Mouse (Mus musculus) spleen, adult 2 months (tissue): Measurements from ENCODE around the gene Xntrpc. TPM values are rescaled to one million over a fixed set of nuclear protein-coding genes. Genes with fewer than 3 reads are reported as not detected.

Source experiments
- DNase-seq, 2 experiments: peaks; one replicate each; pipeline versions ENCODE4 v3.0.0 to v3.0.0-alpha.2; 2012 to 2021; ENCODE audit warnings: low spot score in 2 of 2, low read depth in 1 of 2
- H3K27ac ChIP-seq: fragments of 200-500 bp; 2 replicates; pipeline ENCODE4 v1.5.1; 2012; ENCODE audit warnings: low read length, inconsistent platforms; ENCODE audit not compliant: insufficient read depth
- H3K27me3 ChIP-seq: fragments of 200-500 bp; 2 replicates; pipeline ENCODE4 v1.6.1; 2012; ENCODE audit warnings: mild to moderate bottlenecking, moderate library complexity, low read length, inconsistent platforms; ENCODE audit not compliant: control insufficient read depth, insufficient read depth
- H3K36me3 ChIP-seq: fragments of 200-500 bp; 2 replicates; pipeline ENCODE4 v1.6.1; 2012; ENCODE audit warnings: mild to moderate bottlenecking, low read length, inconsistent platforms; ENCODE audit not compliant: control insufficient read depth, insufficient read depth
- H3K4me1 ChIP-seq: fragments of 200-500 bp; 2 replicates; pipeline ENCODE4 v1.6.1; 2011; ENCODE audit warnings: inconsistent platforms; ENCODE audit not compliant: control insufficient read depth, insufficient read depth, insufficient read length
- H3K4me3 ChIP-seq: fragments of 200-500 bp; 2 replicates; pipeline ENCODE4 v1.5.1; 2011; ENCODE audit warnings: mild to moderate bottlenecking, inconsistent platforms; ENCODE audit not compliant: insufficient read depth, insufficient read length; ENCODE audit errors: extremely low read depth
- CTCF ChIP-seq: fragments of 200-500 bp; IDR thresholded peaks from 2 replicates; pipeline ENCODE4 v1.5.1; 2011; ENCODE audit warnings: mild to moderate bottlenecking, inconsistent platforms; ENCODE audit not compliant: insufficient read depth, insufficient read length, insufficient replicate concordance; ENCODE audit errors: extremely low read depth
- POLR2A ChIP-seq: fragments of 200-500 bp; IDR thresholded peaks from 2 replicates; pipeline ENCODE4 v1.6.1; 2011; ENCODE audit warnings: low read depth, low read length, inconsistent platforms
- WGBS: fragments of 180-500 bp; shearing (Covaris S2); methylation state at CpG from one replicate; pipeline ENCODE4 v1.1.7; 2018; 5-methylcytosine and 5-hydroxymethylcytosine counted together
- polyA plus RNA-seq: library from polyadenylated mRNA; depleted of rRNA; stranded (reverse); fragments of >200 nt; gene quantifications from 2 replicates; pipeline ENCODE4 v1.2.3, GENCODE M21; 2012

Xntrpc gene
- polyA plus RNA-seq, 1 experiment: 2.6 TPM

DNA sequence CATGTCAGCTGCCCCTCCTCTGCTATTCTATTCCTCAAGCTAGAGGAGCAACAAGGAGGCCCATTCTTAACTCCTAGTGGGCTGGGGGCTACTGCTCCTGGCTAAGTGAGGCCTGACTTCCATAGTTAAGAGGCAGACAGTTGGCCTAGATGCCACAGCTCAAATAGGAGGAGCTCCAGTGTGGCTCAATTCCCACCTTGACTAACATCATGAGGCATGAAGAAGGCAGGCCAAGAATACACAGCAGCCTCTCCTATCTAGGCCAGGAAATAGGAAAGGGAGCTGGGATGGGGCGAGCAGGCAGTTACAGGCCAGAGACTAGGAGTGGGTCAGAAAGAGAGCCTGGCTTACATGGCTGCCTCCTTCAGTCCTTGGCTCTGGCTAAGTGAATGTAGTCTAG is 42.7 kb downstream of the Xntrpc start:
- H3K27ac ChIP-seq: no peak overlapping the region
- H3K36me3 ChIP-seq: no peaks in the 10 kb centered on the region
- H3K27me3 ChIP-seq: no peaks in the 10 kb centered on the region
- peaks cover 4% of the 10 kb centered on the region; the same call in 1 of the 2 replicates for H3K4me1 ChIP-seq
- no peak overlapping the region for H3K4me3 ChIP-seq
- TF ChIP-seq POLR2A: no peak
- no peak for TF ChIP-seq CTCF
- no peak for DNase-seq
- 95% methylated on average over 1 of the region's 1 CpGs for whole genome bisulfite sequencing

- H3K36me3 ChIP-seq: no peaks in the 10 kb centered on the region
- no peak within 1 kb of the TSS for H3K27ac ChIP-seq
- peaks cover 4% of the 10 kb centered on the region; the same call in 1 of the 2 replicates for H3K4me1 ChIP-seq
- TF ChIP-seq CTCF (no peak), POLR2A (no peak)
- H3K27me3 ChIP-seq: no peaks in the 10 kb centered on the region
- no peak within 1 kb of the TSS for H3K4me3 ChIP-seq
- 78% methylated on average over 7 of the region's 7 CpGs for WGBS
- no peak for DNase-seq
Observed at GRCm38 (mm10) chr7:102109171-102109570, 43.7 kb downstream of the Xntrpc start, which contains the start of gene Art5. Gene Art5 (minus strand): TSS chr7:102109489.

DNA sequence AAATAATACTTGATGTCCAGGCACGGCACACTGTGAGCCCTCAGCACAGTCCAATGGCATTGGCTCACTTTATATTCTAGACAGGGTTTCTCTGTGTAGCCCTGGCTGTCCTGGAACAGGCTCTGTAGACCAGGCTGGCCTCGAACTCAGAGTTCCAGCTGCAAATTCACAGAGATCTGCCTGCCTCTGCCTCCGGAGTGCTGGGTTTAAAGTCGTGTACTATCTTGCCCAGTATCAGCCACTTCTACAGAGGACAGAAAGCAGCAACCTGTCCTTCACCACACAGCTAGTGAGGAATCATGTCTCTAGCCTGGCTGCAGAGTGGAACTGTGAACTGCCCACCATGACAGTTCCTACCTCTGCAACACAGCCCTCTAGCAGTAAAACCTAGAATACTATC is 44.2 kb downstream of the Xntrpc start:
- TF ChIP-seq POLR2A: no peak
- TF ChIP-seq CTCF: no peak
- H3K27ac ChIP-seq: no peak overlapping the region
- H3K36me3 ChIP-seq: no peaks in the 10 kb centered on the region
- DNase-seq: no peak
- no peak overlapping the region for H3K4me3 ChIP-seq
- H3K27me3 ChIP-seq: no peaks in the 10 kb centered on the region
- H3K4me1 ChIP-seq: peaks cover 4% of the 10 kb centered on the region; the same call in 1 of the 2 replicates
- WGBS: 70% methylated on average over 4 of the region's 4 CpGs

- Histone ChIP-seq H3K36me3 (no peaks in the 10 kb centered on the region), H3K27me3 (no peaks in the 10 kb centered on the region), H3K27ac (no peak overlapping the region), H3K4me3 (no peak overlapping the region), H3K4me1 (no peaks in the 10 kb centered on the region)
- DNase-seq: no peak
- 87% methylated on average over 45 of the region's 45 CpGs for WGBS
- TF ChIP-seq CTCF (no peak), POLR2A (no peak)
Observed at GRCm38 (mm10) chr7:102113151-102113729, 47.7 kb downstream of the Xntrpc start.

DNA sequence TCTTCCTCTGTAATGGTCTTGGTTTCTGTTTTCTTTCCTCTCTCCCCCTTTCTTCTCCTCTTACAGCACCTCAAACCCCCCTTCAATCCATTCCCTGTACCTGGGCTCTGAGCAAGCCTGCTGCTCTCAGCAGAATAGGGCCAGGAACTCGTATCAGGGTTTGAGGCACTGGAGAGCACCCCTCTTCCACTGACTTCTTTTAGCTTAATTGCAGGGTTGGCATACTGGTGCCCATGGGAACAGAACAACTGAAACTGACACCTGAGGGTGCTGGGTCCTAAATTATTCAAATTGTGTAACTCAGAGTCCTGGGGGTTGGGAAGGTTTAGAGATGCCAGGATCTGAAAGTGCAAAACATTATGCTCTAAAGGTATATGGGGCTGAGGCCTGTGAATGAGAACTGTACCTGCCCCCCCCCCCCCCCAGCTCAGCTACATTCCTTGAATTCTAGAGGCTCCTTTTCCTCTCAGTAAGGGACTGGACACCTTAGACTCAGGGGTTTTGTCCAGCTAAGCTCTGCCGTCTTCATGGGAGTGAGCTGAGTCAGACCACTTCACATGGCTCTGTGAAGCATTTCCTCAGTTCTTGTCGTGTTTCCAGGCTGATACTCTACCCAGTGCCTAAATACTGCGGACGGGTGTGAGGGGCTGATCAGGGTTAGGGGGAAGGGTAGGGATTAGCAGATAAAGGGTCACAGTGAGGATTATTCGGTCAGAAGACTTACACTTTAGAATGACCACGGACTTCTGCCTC is 51.2 kb downstream of the Xntrpc start, which contains the start of gene Chrna10:
Gene Chrna10, minus strand, starts transcription at position 250 of the 753 bp plus-strand sequence.
- Histone ChIP-seq H3K36me3 (peaks cover 20% of the 10 kb centered on the region), H3K27ac (no peak within 1 kb of the TSS), H3K4me3 (no peak within 1 kb of the TSS), H3K4me1 (no peaks in the 10 kb centered on the region), H3K27me3 (no peaks in the 10 kb centered on the region)
- no peak for DNase-seq
- WGBS: 69% methylated on average over 7 of the region's 7 CpGs
- TF ChIP-seq CTCF (no peak), POLR2A (no peak)

DNA sequence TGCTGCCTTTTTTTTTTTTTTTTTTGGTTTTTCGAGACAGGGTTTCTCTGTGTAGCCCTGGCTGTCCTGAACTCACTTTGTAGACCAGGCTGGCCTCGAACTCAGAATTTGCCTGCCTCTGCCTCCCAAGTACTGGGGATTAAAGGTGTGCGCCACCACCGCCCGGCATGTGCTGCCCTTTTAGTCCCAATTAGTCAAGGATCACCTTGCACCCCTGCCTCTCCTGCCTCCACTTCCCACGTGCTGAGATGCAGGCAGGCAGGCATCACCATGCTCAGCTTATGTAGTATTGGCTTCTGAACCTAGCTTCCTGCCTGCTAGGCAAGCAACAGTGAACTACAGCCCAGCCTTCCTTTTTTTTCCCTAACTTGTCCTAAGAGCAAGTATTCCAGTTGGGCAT is 51.9 kb downstream of the Xntrpc start:
- Histone ChIP-seq H3K36me3 (peaks cover 26% of the 10 kb centered on the region), H3K4me1 (no peaks in the 10 kb centered on the region), H3K27ac (no peak overlapping the region), H3K4me3 (no peak overlapping the region), H3K27me3 (no peaks in the 10 kb centered on the region)
- TF ChIP-seq POLR2A: no peak
- no peak for TF ChIP-seq CTCF
- DNase-seq: no peak
- WGBS: 76% methylated on average over 6 of the region's 6 CpGs

- Histone ChIP-seq H3K36me3 (peaks cover 54% of the 10 kb centered on the region), H3K4me1 (no peaks in the 10 kb centered on the region), H3K4me3 (no peak overlapping the region), H3K27me3 (no peaks in the 10 kb centered on the region), H3K27ac (no peak overlapping the region)
- 95% methylated on average over 10 of the region's 10 CpGs for WGBS
- DNase-seq: no peak
- no peak for TF ChIP-seq POLR2A
- no peak for TF ChIP-seq CTCF
Observed at GRCm38 (mm10) chr7:102120326-102120725, 54.8 kb downstream of the Xntrpc start.
